Mouse (Mus musculus) forebrain, embryonic 11.5 days (tissue): ENCODE measurements at regions not wholly inside any gene's neighbourhood (a gene's known extent, or its start where the extent isn't known, plus 50 kb on each side); places are given as distances from the start of the nearest gene placed in this dataset.
A peak's percentile ranks its signal among the peaks of the same experiment; 100 is the strongest.

ENCODE experiments used
- ATAC-seq: fragments of 200-750 bp; cut with Nextera tagmentation; replicated peaks from 2 replicates; pipeline ENCODE4 v1.8.0; 2017; ENCODE audit warnings: moderate TSS enrichment; ENCODE audit not compliant: low FRiP score
- DNase-seq: peaks from one replicate; pipeline ENCODE4 v3.0.0-alpha.2; 2017; ENCODE audit warnings: low spot score
- H3K27ac ChIP-seq: fragments of 300-500 bp; sonication (generic); 2 replicates; pipeline ENCODE4 v1.5.1; 2014; ENCODE audit warnings: low read depth, low read length
- H3K27me3 ChIP-seq: fragments of 300-500 bp; sonication (generic); 2 replicates; pipeline ENCODE4 v1.6.1; 2014; ENCODE audit warnings: mild to moderate bottlenecking, low read length, mixed read lengths; ENCODE audit not compliant: control insufficient read depth, insufficient read depth
- H3K36me3 ChIP-seq: fragments of 300-500 bp; sonication (generic); 2 replicates; pipeline ENCODE4 v1.6.1; 2014; ENCODE audit warnings: mild to moderate bottlenecking, low read length, moderate library complexity, mixed read lengths; ENCODE audit not compliant: control insufficient read depth, insufficient read depth
- H3K4me1 ChIP-seq: fragments of 300-500 bp; sonication (generic); replicated peaks from 2 replicates; pipeline ENCODE4 v1.6.1; 2014; ENCODE audit warnings: low read length, mixed read lengths; ENCODE audit not compliant: control insufficient read depth, insufficient read depth
- H3K4me2 ChIP-seq: fragments of 300-500 bp; sonication (generic); 2 replicates; pipeline ENCODE4 v1.6.1; 2014; ENCODE audit warnings: low read depth, mild to moderate bottlenecking, low read length, moderate library complexity, mixed read lengths; ENCODE audit not compliant: severe bottlenecking
- H3K4me3 ChIP-seq: fragments of 300-500 bp; sonication (generic); 2 replicates; pipeline ENCODE4 v1.5.1; 2014; ENCODE audit warnings: low read depth, low read length
- H3K9ac ChIP-seq: fragments of 300-500 bp; sonication (generic); 2 replicates; pipeline ENCODE4 v1.6.1; 2014; ENCODE audit warnings: low read length
- H3K9me3 ChIP-seq: fragments of 300-500 bp; sonication (generic); 2 replicates; pipeline ENCODE4 v1.6.1; 2016; ENCODE audit warnings: low read length, mixed read lengths; ENCODE audit not compliant: control insufficient read depth
- WGBS: fragments of 180-500 bp; shearing (Covaris S2); extraction: QIAGEN DNeasy Blood & Tissue Kit; methylation state at CpG from one replicate; pipeline ENCODE4 v1.1.7; 2014; 5-methylcytosine and 5-hydroxymethylcytosine counted together

- under 1% methylated on average over 58 of the region's 58 CpGs for WGBS
- no peaks in the 10 kb centered on the region for H3K9me3 ChIP-seq
- peak overlapping the region; percentile 58 for H3K4me2 ChIP-seq
- peaks cover 29% of the 10 kb centered on the region for H3K27me3 ChIP-seq
- peak overlapping the region; percentile 99 for H3K27ac ChIP-seq
- H3K4me3 ChIP-seq, result peak overlapping the region; percentile 23
- H3K9ac ChIP-seq, result peak overlapping the region; percentile 79
- H3K36me3 ChIP-seq, result no peaks in the 10 kb centered on the region
- peak; percentile 85 for DNase-seq
- H3K4me1 ChIP-seq, result peaks cover 53% of the 10 kb centered on the region
- ATAC-seq, result peak; percentile 79
These were observed 74.0 kb downstream of the Rhcg start for GRCm38 (mm10) chr7:79543231-79544071.

GRCm38 (mm10) chr7:79542379-79543015 lies 75.0 kb downstream of the Rhcg start:
- Histone ChIP-seq H3K9ac (peak overlapping the region; percentile 79), H3K36me3 (no peaks in the 10 kb centered on the region), H3K9me3 (no peaks in the 10 kb centered on the region), H3K4me3 (no peak overlapping the region; the same call in 1 of the 2 replicates), H3K27me3 (peaks cover 29% of the 10 kb centered on the region), H3K4me2 (peak overlapping the region; percentile 58; the same call in 1 of the 2 replicates), H3K4me1 (peaks cover 45% of the 10 kb centered on the region), H3K27ac (peak overlapping the region; percentile 99)
- WGBS, result 3% methylated on average over 23 of the region's 23 CpGs
- ATAC-seq, result no peak
- DNase-seq, result peak; percentile 55

GRCm38 (mm10) chr7:79540246-79540645 lies 74.1 kb upstream of the Polg start:
- no peak overlapping the region for H3K27ac ChIP-seq
- H3K9me3 ChIP-seq, result no peaks in the 10 kb centered on the region
- WGBS, result 42% methylated on average over 2 of the region's 2 CpGs
- H3K36me3 ChIP-seq, result no peaks in the 10 kb centered on the region
- no peak overlapping the region for H3K9ac ChIP-seq
- H3K4me2 ChIP-seq, result no peak overlapping the region
- peaks cover 31% of the 10 kb centered on the region for H3K4me1 ChIP-seq
- ATAC-seq (no peak), DNase-seq (no peak)
- H3K27me3 ChIP-seq, result peaks cover 22% of the 10 kb centered on the region
- no peak overlapping the region for H3K4me3 ChIP-seq

DNA sequence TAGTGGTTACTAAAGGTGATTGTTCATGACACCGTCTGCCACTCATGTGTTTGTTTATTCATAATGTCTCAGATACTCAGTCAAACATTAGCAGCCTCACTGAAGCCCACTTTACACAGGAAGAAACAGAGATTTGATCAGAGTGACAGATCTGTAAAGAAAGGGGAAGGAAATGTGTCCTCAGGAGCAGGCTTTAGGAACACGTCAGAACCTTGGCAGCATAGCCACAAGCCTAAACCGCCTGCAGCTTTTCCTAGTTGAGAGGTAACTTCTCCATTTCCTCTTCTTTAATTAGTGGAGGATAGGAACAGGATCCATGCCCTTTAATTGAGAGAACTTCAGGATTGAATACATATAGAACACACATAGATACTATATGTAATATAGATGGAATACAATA lies 73.3 kb upstream of the Polg start:
- DNase-seq, result no peak
- H3K4me1 ChIP-seq, result peaks cover 28% of the 10 kb centered on the region
- H3K27ac ChIP-seq, result no peak overlapping the region
- WGBS, result 12% methylated on average over 3 of the region's 3 CpGs
- no peak overlapping the region for H3K4me3 ChIP-seq
- H3K9me3 ChIP-seq, result no peaks in the 10 kb centered on the region
- H3K27me3 ChIP-seq, result peaks cover 22% of the 10 kb centered on the region
- no peak overlapping the region for H3K4me2 ChIP-seq
- H3K9ac ChIP-seq, result no peak overlapping the region; the same call in 1 of the 2 replicates
- ATAC-seq, result no peak
- no peaks in the 10 kb centered on the region for H3K36me3 ChIP-seq

GRCm38 (mm10) chr7:79536157-79536641 lies 70.0 kb upstream of the Polg start:
- H3K36me3 ChIP-seq, result peaks cover 3% of the 10 kb centered on the region; the same call in 1 of the 2 replicates
- H3K27me3 ChIP-seq, result peaks cover 15% of the 10 kb centered on the region
- WGBS, result under 1% methylated on average over 27 of the region's 27 CpGs

DNA sequence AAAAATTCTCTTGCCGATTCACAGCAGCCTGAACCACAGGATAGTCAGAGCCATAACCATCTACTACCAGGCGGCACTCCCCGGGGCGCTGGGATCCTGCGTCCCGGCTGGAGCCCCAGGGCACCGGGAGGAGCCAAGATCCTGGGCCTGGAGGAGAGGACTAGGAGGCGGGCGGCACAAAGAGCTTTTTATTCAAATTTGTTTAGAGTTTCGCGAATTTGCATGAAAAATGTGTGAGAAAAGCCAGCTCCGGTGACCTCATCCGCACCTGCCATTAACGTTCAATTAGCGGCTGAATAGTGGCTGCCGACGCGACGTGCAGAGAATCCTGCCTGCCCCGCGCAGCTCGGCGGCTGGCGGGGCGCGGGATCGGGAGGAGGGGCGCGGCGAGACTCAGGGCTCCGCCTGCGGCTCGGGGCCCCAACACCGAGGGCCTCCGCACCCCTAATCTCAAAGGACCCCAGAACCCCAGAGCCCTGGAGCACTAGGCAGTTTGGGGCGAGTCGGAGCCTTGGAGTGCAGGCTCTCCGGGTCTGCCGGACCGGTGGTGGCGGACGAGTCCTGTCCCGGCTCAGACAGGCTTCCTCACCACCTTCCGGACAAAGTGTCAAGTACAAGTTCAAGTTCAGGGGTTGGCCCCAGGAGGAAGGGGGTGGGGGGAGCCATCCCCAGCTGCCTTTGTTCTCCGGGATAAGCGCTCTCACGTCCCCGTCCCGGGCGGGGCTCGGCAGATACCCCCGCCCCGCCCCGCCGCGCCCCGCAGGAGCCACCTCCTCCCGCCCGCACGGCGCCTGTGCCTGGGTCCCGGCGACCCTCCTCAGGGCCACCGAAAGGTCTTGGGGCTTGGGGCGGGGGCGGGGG lies 69.3 kb upstream of the Polg start:
- DNase-seq (peak; percentile 97), ATAC-seq (peak; percentile 74)
- Histone ChIP-seq H3K4me1 (peaks cover 43% of the 10 kb centered on the region), H3K27me3 (peaks cover 11% of the 10 kb centered on the region), H3K4me2 (peak overlapping the region; percentile 86), H3K9ac (peak overlapping the region; percentile 92), H3K27ac (peak overlapping the region; percentile 99), H3K9me3 (no peaks in the 10 kb centered on the region), H3K4me3 (peak overlapping the region; percentile 49), H3K36me3 (peaks cover 3% of the 10 kb centered on the region; the same call in 1 of the 2 replicates)
- WGBS, result under 1% methylated on average over 59 of the region's 66 CpGs

More at GRCm38 (mm10) chr7:79536157-79536641, 70.0 kb upstream of the Polg start:
- Histone ChIP-seq H3K9ac (peak overlapping the region; percentile 92), H3K4me3 (peak overlapping the region; percentile 49), H3K4me2 (peak overlapping the region; percentile 86), H3K27ac (peak overlapping the region; percentile 99), H3K9me3 (no peaks in the 10 kb centered on the region), H3K4me1 (peaks cover 42% of the 10 kb centered on the region)
- ATAC-seq (peak; percentile 79), DNase-seq (no peak)

- Histone ChIP-seq H3K36me3 (peaks cover 3% of the 10 kb centered on the region; the same call in 1 of the 2 replicates), H3K27me3 (peaks cover 8% of the 10 kb centered on the region), H3K4me1 (peaks cover 48% of the 10 kb centered on the region), H3K4me3 (peak overlapping the region; percentile 49; the same call in 1 of the 2 replicates), H3K9ac (peak overlapping the region; percentile 92), H3K4me2 (peak overlapping the region; percentile 86), H3K9me3 (no peaks in the 10 kb centered on the region), H3K27ac (peak overlapping the region; percentile 99)
- ATAC-seq (peak; percentile 39), DNase-seq (no peak)
- WGBS, result 2% methylated on average over 7 of the region's 7 CpGs
These were observed 68.7 kb upstream of the Polg start for GRCm38 (mm10) chr7:79534819-79535218.

DNA sequence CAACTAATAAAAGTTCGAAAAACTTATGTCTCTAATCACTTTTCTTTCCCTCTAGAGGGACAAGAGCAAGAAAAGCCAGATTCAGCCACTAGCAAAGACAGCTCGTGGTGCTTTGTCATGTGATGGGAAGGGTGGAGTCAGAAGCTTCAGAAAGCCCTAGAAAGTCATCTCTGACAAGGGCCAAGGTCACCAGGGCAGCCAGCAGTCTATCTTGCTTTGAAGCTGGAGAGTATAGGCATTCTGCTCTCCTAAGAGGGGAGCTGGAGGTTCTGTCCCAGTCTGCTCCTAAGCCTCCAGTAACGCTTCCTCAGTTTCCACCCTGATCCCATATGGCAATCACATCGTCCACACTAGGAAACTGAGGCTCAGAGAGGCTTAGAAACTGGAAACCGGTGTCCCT lies 68.2 kb upstream of the Polg start:
- Histone ChIP-seq H3K27me3 (peaks cover 8% of the 10 kb centered on the region; the same call in 1 of the 2 replicates), H3K4me1 (peaks cover 53% of the 10 kb centered on the region), H3K9ac (peak overlapping the region; percentile 92), H3K4me3 (no peak overlapping the region), H3K4me2 (peak overlapping the region; percentile 86; the same call in 1 of the 2 replicates), H3K36me3 (peaks cover 3% of the 10 kb centered on the region; the same call in 1 of the 2 replicates), H3K27ac (peak overlapping the region; percentile 99), H3K9me3 (no peaks in the 10 kb centered on the region)
- DNase-seq, result no peak
- ATAC-seq, result no peak
- WGBS, result 7% methylated on average over 5 of the region's 5 CpGs
